Mouse (Mus musculus): ENCODE measurements at regions not wholly inside any gene's neighbourhood (a gene's known extent, or its start where the extent isn't known, plus 50 kb on each side); places are given as distances from the start of the nearest gene placed in this dataset.

- DNase-seq (ENCODE audit: low read depth, low spot score) = peak; percentile 80
- Histone ChIP-seq H3K4me1 (ENCODE audit: control insufficient read depth in 1 of 2, insufficient read depth in 2 of 2, low read length in 2 of 2) (no peaks in the 10 kb centered on the region), H3K9ac (ENCODE audit: control insufficient read depth, low read depth, low read length, poor library complexity, severe bottlenecking) (no peak overlapping the region), H3K9me3 (replicated peaks; ENCODE audit: insufficient read depth, low read length) (no peaks in the 10 kb centered on the region), H3K36me3 (ENCODE audit: control insufficient read depth in 1 of 2, insufficient read depth in 2 of 2, low read length in 2 of 2) (no peaks in the 10 kb centered on the region), H3K4me3 (ENCODE audit: control insufficient read depth in 1 of 2, insufficient read depth in 1 of 2, low read depth in 2 of 2, low read length in 2 of 2) (peak overlapping the region in 1 of 2 experiments; percentile 25; a peak in 1 of 4 replicates), H3K79me2 (ENCODE audit: control insufficient read depth, insufficient read depth, low read length, poor library complexity) (no peaks in the 10 kb centered on the region), H3K27me3 (ENCODE audit: control insufficient read depth in 1 of 2, insufficient read depth in 2 of 2, low read length in 2 of 2) (no peaks in the 10 kb centered on the region), H3K27ac (ENCODE audit: control insufficient read depth, low read depth, low read length) (no peak overlapping the region)
- TF ChIP-seq POLR2A (IDR thresholded peaks at IDR 0.05; ENCODE audit: control insufficient read depth in 1 of 2, insufficient read depth in 1 of 2, low read depth in 1 of 2, low read length in 2 of 2, poor library complexity in 1 of 2) = 0 out of 4 replicates have a peak, but pooled peaks of 1 of the 2 experiments have one; percentile 30
- no peak for TF ChIP-seq KAT2A (conservative IDR thresholded peaks at IDR 0.05; ENCODE audit: low read depth, low read length)
- peak in 1 of 3 experiments; percentile 87; a peak in 2 of 6 replicates for TF ChIP-seq CTCF (IDR thresholded peaks at IDR 0.05 in 2 of 3, conservative IDR thresholded peaks at IDR 0.05 in 1 of 3; ENCODE audit: control insufficient read depth in 1 of 3, insufficient read depth in 1 of 3, low read depth in 2 of 3, low read length in 3 of 3, poor library complexity in 1 of 3, severe bottlenecking in 1 of 3)
Measured at GRCm38 (mm10) chr14:114567673-114568309, 524.2 kb upstream of the Gpc5 start.

- DNase-seq (ENCODE audit: low read depth, low spot score) = no peak
- Histone ChIP-seq H3K36me3 (ENCODE audit: control insufficient read depth in 1 of 2, insufficient read depth in 2 of 2, low read length in 2 of 2) (no peaks in the 10 kb centered on the region), H3K27me3 (ENCODE audit: control insufficient read depth in 1 of 2, insufficient read depth in 2 of 2, low read length in 2 of 2) (no peaks in the 10 kb centered on the region), H3K4me3 (ENCODE audit: control insufficient read depth in 1 of 2, insufficient read depth in 1 of 2, low read depth in 2 of 2, low read length in 2 of 2) (no peak overlapping the region), H3K9me3 (replicated peaks; ENCODE audit: insufficient read depth, low read length) (no peaks in the 10 kb centered on the region), H3K4me1 (ENCODE audit: control insufficient read depth in 1 of 2, insufficient read depth in 2 of 2, low read length in 2 of 2) (no peaks in the 10 kb centered on the region), H3K9ac (ENCODE audit: control insufficient read depth, low read depth, low read length, poor library complexity, severe bottlenecking) (no peak overlapping the region), H3K27ac (ENCODE audit: control insufficient read depth, low read depth, low read length) (no peak overlapping the region), H3K79me2 (ENCODE audit: control insufficient read depth, insufficient read depth, low read length, poor library complexity) (no peaks in the 10 kb centered on the region)
- TF ChIP-seq POLR2AphosphoS5 (IDR thresholded peaks at IDR 0.05; ENCODE audit: borderline replicate concordance, low read depth, low read length) = no peak
- TF ChIP-seq RCOR1 (IDR thresholded peaks at IDR 0.05; ENCODE audit: low read depth, low read length) = no peak
- no peak for TF ChIP-seq POLR2A (IDR thresholded peaks at IDR 0.05; ENCODE audit: control insufficient read depth in 1 of 2, insufficient read depth in 1 of 2, low read depth in 1 of 2, low read length in 2 of 2, poor library complexity in 1 of 2)
Measured at GRCm38 (mm10) chr14:114587367-114588064, 504.5 kb upstream of the Gpc5 start.

- H3K36me3 ChIP-seq (ENCODE audit: control insufficient read depth in 1 of 2, insufficient read depth in 2 of 2, low read length in 2 of 2) = no peaks in the 10 kb centered on the region
- no peak overlapping the region for H3K4me3 ChIP-seq (ENCODE audit: control insufficient read depth in 1 of 2, insufficient read depth in 1 of 2, low read depth in 2 of 2, low read length in 2 of 2)
- H3K9me3 ChIP-seq (replicated peaks; ENCODE audit: insufficient read depth, low read length) = no peaks in the 10 kb centered on the region
- 0 out of 4 replicates have a peak, but pooled peaks cover 0 to 3% of the 10 kb centered on the region in 2 experiments for H3K27me3 ChIP-seq (ENCODE audit: control insufficient read depth in 1 of 2, insufficient read depth in 2 of 2, low read length in 2 of 2)
- no peak for TF ChIP-seq CHD2 (IDR thresholded peaks at IDR 0.05; ENCODE audit: low read length)
- no peak for TF ChIP-seq MAX (IDR thresholded peaks at IDR 0.05; ENCODE audit: low read length)
- no peak for TF ChIP-seq TCF12 (IDR thresholded peaks at IDR 0.05; ENCODE audit: low read depth, low read length)
- no peak for TF ChIP-seq TBP (IDR thresholded peaks at IDR 0.05; ENCODE audit: low read depth, low read length)
- no peak for TF ChIP-seq SMC3 (IDR thresholded peaks at IDR 0.05; ENCODE audit: low read depth, low read length)
- no peak for DNase-seq (ENCODE audit: low read depth, low spot score)
- H3K4me1 ChIP-seq (ENCODE audit: control insufficient read depth in 1 of 2, insufficient read depth in 2 of 2, low read length in 2 of 2) = no peaks in the 10 kb centered on the region
- H3K27ac ChIP-seq (ENCODE audit: control insufficient read depth, low read depth, low read length) = no peak overlapping the region
- no peak overlapping the region for H3K9ac ChIP-seq (ENCODE audit: control insufficient read depth, low read depth, low read length, poor library complexity, severe bottlenecking)
- no peaks in the 10 kb centered on the region for H3K79me2 ChIP-seq (ENCODE audit: control insufficient read depth, insufficient read depth, low read length, poor library complexity)
Measured at GRCm38 (mm10) chr14:114609296-114609695, 482.7 kb upstream of the Gpc5 start.
